Mouse (Mus musculus) embryonic fibroblast, embryonic 13.5 days (primary cell): ENCODE results near the gene Parp11. TPM values are rescaled to one million over a fixed set of nuclear protein-coding genes. Genes with fewer than 3 reads are reported as not detected.

Source experiments
- H3K27ac ChIP-seq: 2 replicates; pipeline ENCODE4 v1.5.1; 2012; ENCODE audit warnings: low read length, control low read depth, inconsistent platforms; ENCODE audit not compliant: insufficient read depth
- H3K4me1 ChIP-seq: 2 replicates; pipeline ENCODE4 v1.6.1; 2011; ENCODE audit warnings: low read length; ENCODE audit not compliant: control insufficient read depth, insufficient read depth
- H3K4me3 ChIP-seq: 2 replicates; pipeline ENCODE4 v1.5.1; 2011; ENCODE audit warnings: mild to moderate bottlenecking, control low read depth, low read length; ENCODE audit not compliant: insufficient read depth
- CTCF ChIP-seq: IDR thresholded peaks from 2 replicates; pipeline ENCODE4 v1.5.1; 2011; ENCODE audit warnings: mild to moderate bottlenecking, control low read depth, low read length, moderate library complexity, borderline replicate concordance; ENCODE audit not compliant: insufficient read depth
- POLR2A ChIP-seq: IDR thresholded peaks from 2 replicates; pipeline ENCODE4 v1.6.1; 2011; ENCODE audit warnings: low read depth, mild to moderate bottlenecking, control low read depth, low read length, moderate library complexity
- polyA plus RNA-seq: library from polyadenylated mRNA; stranded (reverse); fragments of >200 nt; gene quantifications from 2 replicates; pipeline ENCODE4 v1.2.4, GENCODE M21; 2011; ENCODE audit warnings: low read depth; ENCODE audit not compliant: missing spikeins, insufficient read length

The Parp11 gene
- polyA plus RNA-seq, 1 experiment, result 25.7 TPM

DNA sequence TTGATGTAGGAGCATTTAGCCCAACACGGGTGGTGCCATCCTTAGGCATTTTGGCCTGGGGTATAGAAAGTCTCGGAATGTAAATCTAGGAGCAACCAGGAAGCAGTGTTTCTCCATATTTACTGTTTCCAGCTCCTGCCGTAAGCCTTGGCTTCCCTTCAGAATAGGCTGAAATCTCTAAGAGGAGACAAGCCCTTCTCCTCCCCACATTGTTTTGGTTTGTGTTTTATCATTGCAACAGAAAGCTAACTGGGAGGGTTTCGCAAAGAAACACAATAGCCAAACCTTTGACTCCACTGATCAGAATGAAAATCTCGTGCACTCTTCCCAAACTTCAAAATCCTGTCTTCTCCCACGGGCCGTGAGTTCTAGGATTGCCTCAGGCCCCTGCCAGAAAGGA lies 15.9 kb upstream of the Parp11 start:
- TF ChIP-seq POLR2A, result no peak
- no peak for TF ChIP-seq CTCF
- no peak overlapping the region for H3K4me3 ChIP-seq
- H3K27ac ChIP-seq, result no peak overlapping the region
- no peaks in the 10 kb centered on the region for H3K4me1 ChIP-seq

DNA sequence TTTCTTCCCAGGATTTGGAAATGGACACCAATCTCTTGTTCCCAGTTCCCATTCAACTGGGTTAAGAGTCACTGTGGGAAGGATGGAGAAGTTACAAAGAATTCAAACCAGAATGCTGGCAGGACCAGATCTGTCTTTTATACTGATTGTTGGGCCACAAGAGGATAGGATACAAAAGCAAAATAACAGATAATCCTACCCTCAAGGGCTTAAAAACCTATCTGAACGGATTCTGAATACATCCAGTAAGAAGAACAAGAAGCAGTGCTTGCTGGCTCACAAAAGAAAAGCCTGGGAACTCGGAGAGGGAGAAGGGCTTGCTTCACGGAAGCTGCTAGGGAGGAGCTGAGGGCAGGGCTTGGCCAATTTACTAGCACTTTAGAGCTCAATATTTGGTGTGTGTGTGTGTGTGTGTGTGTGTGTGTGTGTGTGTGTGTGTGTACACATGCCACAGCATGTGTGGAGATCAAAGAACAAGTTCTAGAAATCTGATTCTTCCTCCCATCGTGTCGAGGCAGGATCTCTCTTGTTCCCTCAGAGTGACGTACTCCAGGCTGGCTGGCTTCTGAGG lies 15.4 kb upstream of the Parp11 start:
- Histone ChIP-seq H3K27ac (no peak overlapping the region), H3K4me1 (no peaks in the 10 kb centered on the region), H3K4me3 (no peak overlapping the region)
- TF ChIP-seq CTCF (no peak), POLR2A (no peak)

DNA sequence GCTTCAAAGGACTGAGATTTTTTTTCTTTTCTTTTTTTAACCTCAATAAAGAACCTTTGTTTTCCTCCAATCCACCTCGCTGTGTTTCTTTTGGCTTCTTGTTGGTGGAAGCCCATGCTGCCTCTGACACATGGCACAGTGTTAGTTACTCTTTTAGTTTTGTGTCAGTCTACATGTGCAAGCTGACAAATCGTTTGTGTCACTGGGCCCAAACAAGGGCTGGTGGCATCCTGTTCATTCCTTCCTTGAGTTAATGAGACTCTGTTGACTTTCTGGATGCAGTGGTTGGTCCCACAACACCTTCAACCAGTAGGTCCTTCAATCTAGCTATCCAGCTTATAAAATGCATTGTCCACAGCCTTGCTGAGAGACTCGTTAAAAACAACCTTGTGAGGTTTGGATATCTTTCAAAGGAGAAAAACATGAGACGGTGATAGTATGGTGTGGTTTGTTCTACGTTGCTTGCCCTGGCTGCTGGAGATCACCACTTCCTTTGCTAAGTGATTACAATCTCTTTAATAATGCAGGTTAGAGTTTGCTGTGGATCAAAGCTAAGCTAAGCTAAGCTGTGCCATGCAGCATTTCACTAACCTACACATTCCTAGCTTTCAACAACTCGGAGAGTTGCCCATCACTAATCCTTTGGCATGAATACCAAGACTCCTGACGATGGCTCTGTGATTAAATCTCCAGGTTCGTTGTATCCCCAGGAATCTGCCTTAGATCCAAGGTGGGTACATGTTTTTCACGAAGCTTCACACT lies 12.6 kb upstream of the Parp11 start:
- Histone ChIP-seq H3K27ac (no peak overlapping the region), H3K4me1 (no peaks in the 10 kb centered on the region), H3K4me3 (no peak overlapping the region)
- TF ChIP-seq CTCF (no peak), POLR2A (no peak)

DNA sequence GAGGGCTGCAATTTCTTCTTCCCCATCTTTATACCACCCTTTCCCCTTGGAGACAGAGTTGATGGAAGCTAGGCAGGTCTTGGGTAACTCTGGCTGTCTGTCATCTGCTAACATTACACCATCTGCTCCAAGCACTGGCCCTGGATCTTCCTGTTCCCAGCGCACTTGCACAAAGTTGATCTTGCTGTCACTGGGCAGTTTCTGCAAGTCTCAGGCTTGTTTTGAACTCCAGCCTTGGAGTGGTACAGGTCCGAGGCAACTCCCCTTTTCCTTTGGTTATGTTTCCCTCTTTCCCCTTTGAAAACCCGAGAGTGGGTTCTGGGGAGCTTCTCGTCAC lies 12.0 kb upstream of the Parp11 start:
- TF ChIP-seq CTCF (no peak), POLR2A (no peak)
- Histone ChIP-seq H3K4me3 (no peak overlapping the region), H3K27ac (no peak overlapping the region), H3K4me1 (no peaks in the 10 kb centered on the region)

DNA sequence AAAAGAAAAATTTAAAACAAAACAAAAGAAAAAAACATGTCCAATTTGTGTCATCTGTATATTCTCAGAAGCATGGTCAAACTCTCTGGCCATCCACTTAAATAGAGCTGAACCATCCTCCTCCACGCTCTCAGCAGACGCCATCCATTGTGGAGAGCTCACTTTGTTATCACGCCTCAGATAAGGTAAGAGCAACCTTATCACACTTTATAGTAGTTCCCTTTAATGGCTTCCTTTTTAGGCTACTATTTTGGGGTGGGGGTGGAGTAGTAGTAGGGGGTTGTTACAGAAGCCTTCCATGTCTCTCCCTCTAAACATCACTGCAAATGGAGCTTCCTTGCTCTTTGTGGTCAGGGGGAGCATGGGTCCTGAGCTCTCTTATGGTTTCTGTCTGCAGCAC lies 7.6 kb upstream of the Parp11 start:
- no peaks in the 10 kb centered on the region for H3K4me1 ChIP-seq
- H3K27ac ChIP-seq, result no peak overlapping the region
- TF ChIP-seq CTCF, result no peak
- TF ChIP-seq POLR2A, result no peak
- H3K4me3 ChIP-seq, result no peak overlapping the region

DNA sequence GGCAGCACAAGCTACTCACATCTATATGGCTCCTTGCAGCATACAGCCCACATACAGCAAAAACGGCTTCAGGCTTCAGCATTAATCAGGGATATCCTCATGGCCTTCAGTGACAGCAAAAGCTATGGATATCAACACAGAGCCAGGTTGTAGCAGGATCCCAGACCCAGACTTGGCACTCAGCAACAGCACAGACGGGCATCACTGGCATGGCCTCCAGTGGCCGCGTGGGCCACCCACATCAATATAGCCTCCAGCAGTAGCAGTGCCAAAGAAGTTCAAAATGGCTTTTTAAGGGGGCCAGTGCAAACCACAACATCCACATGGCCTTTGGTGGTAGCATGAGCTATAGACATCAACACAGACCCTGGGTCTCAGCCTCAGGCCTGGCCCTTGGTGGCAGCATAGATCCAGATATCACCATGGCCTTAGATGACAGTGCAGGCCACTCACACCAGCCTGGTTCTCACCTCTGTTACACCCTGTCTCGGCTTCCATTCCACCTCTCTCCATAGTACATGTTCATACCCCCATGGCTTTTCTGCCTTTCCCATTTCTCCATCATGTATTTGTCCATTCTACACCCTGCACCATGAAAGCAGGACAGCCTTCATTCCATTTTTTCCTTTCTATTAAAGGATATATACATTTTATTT lies 7.0 kb upstream of the Parp11 start:
- Histone ChIP-seq H3K4me3 (no peak overlapping the region), H3K4me1 (no peaks in the 10 kb centered on the region), H3K27ac (no peak overlapping the region)
- TF ChIP-seq POLR2A, result no peak
- TF ChIP-seq CTCF, result no peak

DNA sequence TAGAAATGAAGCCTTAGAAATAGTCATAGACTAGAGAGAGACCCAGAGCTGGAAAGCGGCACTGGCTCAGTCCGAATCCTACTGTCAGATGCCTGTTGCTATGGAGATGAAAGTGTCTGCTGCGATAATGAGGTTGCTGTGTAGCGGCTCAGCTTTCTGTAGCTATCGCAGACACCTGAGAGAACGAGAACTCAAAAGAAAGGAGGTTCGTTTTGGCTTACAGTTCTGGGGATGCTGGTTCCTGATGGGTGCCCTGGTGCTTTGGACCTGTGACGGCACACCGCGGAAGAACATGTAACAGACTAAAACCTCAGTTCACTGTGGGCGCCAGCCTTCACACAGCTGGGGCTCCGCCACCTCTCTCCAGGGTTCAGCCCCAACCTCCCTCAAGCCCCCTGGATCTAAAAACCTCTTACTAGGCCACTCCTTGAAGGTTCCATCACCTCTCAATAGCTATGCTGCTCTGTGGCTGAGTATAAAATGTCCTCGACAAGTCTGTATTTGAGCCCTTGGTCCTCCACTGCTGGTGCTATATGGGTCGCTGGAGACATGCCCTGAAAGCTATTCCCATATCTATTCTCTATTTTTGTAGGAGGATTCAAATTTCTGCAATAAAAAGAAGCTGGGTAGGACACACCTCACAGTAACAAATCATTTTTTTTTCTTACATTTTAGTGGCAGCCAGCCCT lies 6.1 kb upstream of the Parp11 start:
- H3K4me3 ChIP-seq, result no peak overlapping the region
- H3K4me1 ChIP-seq, result no peaks in the 10 kb centered on the region
- no peak overlapping the region for H3K27ac ChIP-seq
- TF ChIP-seq CTCF (no peak), POLR2A (no peak)

DNA sequence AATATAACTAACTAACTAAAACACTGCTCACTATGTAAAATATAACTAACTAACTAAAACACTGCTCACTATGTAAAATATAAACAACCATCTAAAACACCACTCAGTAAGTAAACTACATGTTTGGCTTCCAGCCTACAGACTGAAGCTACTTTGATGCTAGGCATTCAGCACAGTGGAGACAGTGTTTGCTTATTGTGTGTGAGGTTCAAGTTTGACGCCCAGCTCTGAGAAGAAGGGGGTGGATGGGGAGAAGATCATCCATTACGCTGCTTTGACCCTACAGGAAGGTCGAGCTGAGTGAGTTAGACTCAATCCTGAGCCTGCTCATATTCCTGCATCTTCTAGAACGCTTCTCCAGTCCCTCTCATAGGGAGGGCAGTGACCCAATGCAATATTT lies 4.1 kb upstream of the Parp11 start:
- TF ChIP-seq CTCF, result no peak
- no peak for TF ChIP-seq POLR2A
- Histone ChIP-seq H3K4me3 (no peak overlapping the region), H3K27ac (no peak overlapping the region), H3K4me1 (no peaks in the 10 kb centered on the region)

DNA sequence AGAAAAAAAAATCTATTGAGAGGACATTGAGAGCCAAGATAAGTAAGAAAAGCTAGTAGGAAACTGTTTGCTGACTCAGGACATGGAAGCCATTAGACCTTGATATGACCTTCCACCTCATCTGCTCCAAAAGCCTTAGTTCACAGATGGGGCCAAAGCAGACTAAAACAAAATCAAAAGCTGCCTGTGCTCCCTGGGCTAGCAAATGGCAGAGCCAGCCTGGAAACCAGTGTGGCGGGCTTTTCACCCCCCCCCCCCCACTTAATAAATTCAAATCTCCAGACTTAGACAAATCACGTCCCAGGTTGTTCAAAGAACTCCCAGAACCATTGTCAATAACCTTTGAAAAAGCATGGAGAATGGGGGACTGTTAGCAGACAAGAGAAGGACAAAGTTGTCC lies 2.7 kb upstream of the Parp11 start:
- Histone ChIP-seq H3K4me1 (no peaks in the 10 kb centered on the region), H3K27ac (no peak overlapping the region), H3K4me3 (no peak overlapping the region)
- TF ChIP-seq CTCF (no peak), POLR2A (no peak)

DNA sequence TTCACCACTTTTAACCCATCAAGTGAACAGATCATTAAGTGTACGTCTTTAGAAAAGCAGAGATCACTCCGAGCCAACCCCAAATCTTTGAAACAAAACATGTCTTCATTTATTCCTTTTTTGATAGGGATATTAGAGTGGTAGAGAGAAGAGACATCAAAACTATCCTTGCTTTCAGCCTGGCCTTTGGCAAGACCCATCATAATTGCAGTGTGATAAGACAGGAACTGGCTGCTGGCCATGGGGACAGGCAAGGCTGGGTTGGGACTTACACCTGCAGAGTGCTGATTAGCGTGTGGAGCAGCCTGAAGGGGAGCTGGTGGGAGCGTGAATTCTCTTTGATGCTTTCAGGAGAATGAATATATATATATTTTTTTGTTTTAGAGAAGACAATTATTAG lies 2.2 kb upstream of the Parp11 start:
- Histone ChIP-seq H3K27ac (no peak overlapping the region), H3K4me3 (no peak overlapping the region), H3K4me1 (no peaks in the 10 kb centered on the region)
- TF ChIP-seq CTCF (no peak), POLR2A (no peak)
